In the genomic region with DNA sequence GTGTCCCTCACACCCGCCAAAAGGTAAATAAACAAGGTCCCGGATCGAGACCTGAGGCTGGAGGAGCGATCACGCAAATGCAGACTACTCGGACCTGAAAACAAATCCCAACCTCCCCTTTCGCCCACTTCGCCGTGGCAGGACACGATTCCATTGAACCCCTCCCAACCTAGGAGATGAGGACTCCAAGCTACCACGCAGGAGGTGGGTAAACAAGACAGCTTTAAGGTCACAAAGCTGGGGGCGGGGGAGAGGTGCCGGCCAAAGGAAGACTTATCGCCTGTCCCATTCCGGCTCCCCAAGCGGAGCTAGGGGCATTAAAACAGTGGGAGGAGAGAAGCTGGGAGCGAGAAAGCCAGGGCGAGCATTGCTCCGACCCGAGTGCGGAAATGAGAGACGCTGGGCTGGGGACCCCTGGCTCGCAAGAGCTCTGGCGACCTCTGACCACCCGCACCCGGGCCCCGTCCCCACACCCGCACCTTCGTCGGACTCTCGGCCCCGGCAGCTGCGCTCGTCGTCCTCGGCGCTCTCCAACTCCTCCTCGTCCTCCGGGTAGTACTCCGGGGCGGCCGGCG, we compare ENCODE assay signal across 8 mouse cellular contexts. TPM values are rescaled to one million over a fixed set of nuclear protein-coding genes. Genes with fewer than 3 reads are reported as not detected.
A peak's percentile ranks its signal among the peaks of the same experiment; 100 is the strongest.
DNase-seq lines count a peak whose midpoint lies in the region; ATAC-seq lines count a peak whose summit lies in the region.

No protein-coding gene starts in this region.

- peak overlapping the region; percentile 85 for H3K4me2 ChIP-seq in stomach, embryonic 15.5 days

- H3K4me3 ChIP-seq in stomach, embryonic 15.5 days (replicated peaks), result peak overlapping the region; percentile 94

- peak overlapping the region; percentile 89 for H3K27ac ChIP-seq in stomach, embryonic 15.5 days

- H3K36me3 ChIP-seq in stomach, embryonic 15.5 days, result peaks cover 21% of the 10 kb centered on the region; the same call in 1 of the 2 replicates

- peak; percentile 94 for DNase-seq in heart, adult 11 months
- no peak for DNase-seq in heart, postnatal 25 days (ENCODE audit: low spot score)
- DNase-seq in MN1 (ENCODE audit: low spot score), result peak; percentile 56
- peak; percentile 64 to 68 for DNase-seq in cerebellum, postnatal 14 days
- peak; percentile 32 for DNase-seq in gastrocnemius, postnatal 14 days
- peak; percentile 57 for DNase-seq in kidney, adult 9 months
- peak; percentile 61 for DNase-seq in lung, postnatal 10 days

- H3K9me3 ChIP-seq in stomach, embryonic 15.5 days, result no peaks in the 10 kb centered on the region

- H3K4me1 ChIP-seq in stomach, embryonic 15.5 days, result no peaks in the 10 kb centered on the region

- H3K27me3 ChIP-seq in stomach, embryonic 15.5 days (replicated peaks), result no peaks in the 10 kb centered on the region

- H3K9ac ChIP-seq in stomach, embryonic 15.5 days, result peak overlapping the region; percentile 73

- under 1% methylated on average over 41 of the region's 43 CpGs for WGBS in stomach, embryonic 15.5 days

- ATAC-seq in stomach, embryonic 15.5 days (ENCODE audit: insufficient read depth, low FRiP score, low read depth), result peak; percentile 3; the same call in 1 of the 2 replicates

- intact Hi-C loops in heart, postnatal 25 days (cut with DNase I), result loop anchor here (5.0 kb wide), 3 partner anchors 172 to 377 kb away; a partner anchor contains a TSS
- intact Hi-C loops in gastrocnemius, postnatal 14 days (cut with DNase I; ENCODE audit: low total_unique reads), result loop anchor here (10.0 kb wide), 1 partner anchor 170 kb away; a partner anchor contains a TSS

RNA-seq across cellular contexts. Expression of a gene that starts 0.6 kb away (rescaled TPM):
- total RNA-seq in heart, postnatal 25 days (2021), result 10 to 100 TPM; 87.3 to 90.4 TPM
- 10 to 100 TPM; 40.5 to 44.4 TPM for total RNA-seq in gastrocnemius, postnatal 14 days (2021)
- 74.5 and 79.0 TPM in 2 replicates for polyA plus RNA-seq in stomach, embryonic 15.5 days (2015; fragmentation: Nextera tagmentation; extraction: Ambion mirVana)

RNA-seq across cellular contexts. Expression of a gene that starts 4.6 kb away (rescaled TPM):
- total RNA-seq in heart, postnatal 25 days (2021), result 1 to 10 TPM; 7.6 to 7.9 TPM
- total RNA-seq in gastrocnemius, postnatal 14 days (2021), result 1 to 10 TPM; 5.6 to 6.4 TPM
- polyA plus RNA-seq in stomach, embryonic 15.5 days (2015; fragmentation: Nextera tagmentation; extraction: Ambion mirVana), result 32.1 and 36.9 TPM in 2 replicates
